Mouse (Mus musculus): ENCODE data around the gene Map2k1.
"Not testable (repeated sequence)": the region's sequence is repeated elsewhere in the genome, so short reads cannot be mapped to it uniquely, and the experiment has no call there.

The Map2k1 gene

GRCm38 (mm10) chr9:64214452-64214851, 39.0 kb downstream of the Map2k1 start:
- in situ Hi-C loops (cut with MboI, MseI) = no loop called here

- in situ Hi-C loops (cut with MboI, MseI) = no loop called here
Measured at GRCm38 (mm10) chr9:64207509-64208084, 45.8 kb downstream of the Map2k1 start.

- in situ Hi-C loops (cut with MboI, MseI) = no loop called here
Measured at GRCm38 (mm10) chr9:64202866-64203265, 50.6 kb downstream of the Map2k1 start.

GRCm38 (mm10) chr9:64202331-64202730, 51.1 kb downstream of the Map2k1 start:
- in situ Hi-C loops (cut with MboI, MseI) = no loop called here

GRCm38 (mm10) chr9:64199897-64200296, 53.5 kb downstream of the Map2k1 start:
- in situ Hi-C loops (cut with MboI, MseI) = no loop called here

GRCm38 (mm10) chr9:64198763-64199418, 54.5 kb downstream of the Map2k1 start:
- in situ Hi-C loops (cut with MboI, MseI) = not testable (repeated sequence)

GRCm38 (mm10) chr9:64198068-64198762, 55.2 kb downstream of the Map2k1 start:
- in situ Hi-C loops (cut with MboI, MseI) = no loop called here

GRCm38 (mm10) chr9:64197524-64197923, 55.9 kb downstream of the Map2k1 start:
- in situ Hi-C loops (cut with MboI, MseI) = no loop called here

GRCm38 (mm10) chr9:64195554-64195953, 57.9 kb downstream of the Map2k1 start:
- in situ Hi-C loops (cut with MboI, MseI) = no loop called here

GRCm38 (mm10) chr9:64193879-64194278, 59.6 kb downstream of the Map2k1 start:
- in situ Hi-C loops (cut with MboI, MseI) = no loop called here

- in situ Hi-C loops (cut with MboI, MseI) = loop anchor here (10.0 kb wide), 1 partner anchor 90 kb away; no protein-coding TSS in a partner anchor
Measured at GRCm38 (mm10) chr9:64184166-64184840, 69.1 kb downstream of the Map2k1 start.

- in situ Hi-C loops (cut with MboI, MseI) = loop anchor here (10.0 kb wide), 1 partner anchor 92 kb away; no protein-coding TSS in a partner anchor
Measured at GRCm38 (mm10) chr9:64183295-64183694, 70.1 kb downstream of the Map2k1 start.

GRCm38 (mm10) chr9:64178974-64179646, 74.3 kb downstream of the Map2k1 start, which contains the start of gene Snapc5:
Gene Snapc5 (plus strand): TSS chr9:64179274.
- in situ Hi-C loops (cut with MboI, MseI) = no loop called here

GRCm38 (mm10) chr9:64178610-64178973, 74.8 kb downstream of the Map2k1 start:
- in situ Hi-C loops (cut with MboI, MseI) = no loop called here

GRCm38 (mm10) chr9:64175378-64175777, 78.1 kb downstream of the Map2k1 start:
- in situ Hi-C loops (cut with MboI, MseI) = no loop called here

- in situ Hi-C loops (cut with MboI, MseI) = no loop called here
Measured at GRCm38 (mm10) chr9:64174766-64175165, 78.7 kb downstream of the Map2k1 start.

- in situ Hi-C loops (cut with MboI, MseI) = no loop called here
Measured at GRCm38 (mm10) chr9:64174341-64174740, 79.1 kb downstream of the Map2k1 start.

- in situ Hi-C loops (cut with MboI, MseI) = no loop called here
Measured at GRCm38 (mm10) chr9:64173666-64174220, 79.7 kb downstream of the Map2k1 start.

GRCm38 (mm10) chr9:64172816-64173665, 80.4 kb downstream of the Map2k1 start, which contains the start of the genes Zwilch and Rpl4:
Gene Zwilch (minus strand): TSS chr9:64173104.
Gene Rpl4 (plus strand): TSS chr9:64173375.
- in situ Hi-C loops (cut with MboI, MseI) = no loop called here

- in situ Hi-C loops (cut with MboI, MseI) = no loop called here
Measured at GRCm38 (mm10) chr9:64172145-64172815, 81.2 kb downstream of the Map2k1 start.
